Mouse (Mus musculus) hindbrain, embryonic 16.5 days (tissue): ENCODE data around the gene 3110082I17Rik. TPM values are rescaled to one million over a fixed set of nuclear protein-coding genes. Genes with fewer than 3 reads are reported as not detected.

Experiments
- ATAC-seq: fragments of 200-750 bp; cut with Nextera tagmentation; 2 replicates; pipeline ENCODE4 v1.8.0; 2017; ENCODE audit warnings: moderate TSS enrichment, moderate library complexity
- H3K27ac ChIP-seq: fragments of 300-500 bp; sonication (generic); 2 replicates; pipeline ENCODE4 v1.5.1; 2014; ENCODE audit warnings: low read depth, mild to moderate bottlenecking, control low read depth, low read length, moderate library complexity
- H3K27me3 ChIP-seq: fragments of 300-500 bp; sonication (generic); replicated peaks from 2 replicates; pipeline ENCODE4 v1.6.1; 2014; ENCODE audit warnings: low read length; ENCODE audit not compliant: control insufficient read depth, insufficient read depth
- H3K36me3 ChIP-seq: fragments of 300-500 bp; sonication (generic); 2 replicates; pipeline ENCODE4 v1.6.1; 2014; ENCODE audit warnings: mild to moderate bottlenecking, low read length, moderate library complexity, mixed read lengths; ENCODE audit not compliant: control insufficient read depth, insufficient read depth
- H3K4me1 ChIP-seq: fragments of 300-500 bp; sonication (generic); 2 replicates; pipeline ENCODE4 v1.6.1; 2014; ENCODE audit warnings: low read depth, low read length; ENCODE audit not compliant: control insufficient read depth, insufficient read depth
- H3K4me2 ChIP-seq: fragments of 300-500 bp; sonication (generic); 2 replicates; pipeline ENCODE4 v1.6.1; 2014; ENCODE audit warnings: mild to moderate bottlenecking, low read length, control low read depth, moderate library complexity
- H3K4me3 ChIP-seq: fragments of 300-500 bp; sonication (generic); 2 replicates; pipeline ENCODE4 v1.5.1; 2014; ENCODE audit warnings: mild to moderate bottlenecking, low read length, control low read depth, moderate library complexity
- H3K9ac ChIP-seq: fragments of 300-500 bp; sonication (generic); 2 replicates; pipeline ENCODE4 v1.6.1; 2014; ENCODE audit warnings: low read depth, mild to moderate bottlenecking, control low read depth, low read length, moderate library complexity
- H3K9me3 ChIP-seq: fragments of 300-500 bp; sonication (generic); 2 replicates; pipeline ENCODE4 v1.6.1; 2014; ENCODE audit warnings: mild to moderate bottlenecking, low read length, moderate library complexity; ENCODE audit not compliant: control insufficient read depth
- WGBS: fragments of 180-500 bp; shearing (Covaris S2); extraction: QIAGEN DNeasy Blood & Tissue Kit; methylation state at CpG from one replicate; pipeline ENCODE4 v1.1.7; 2014; 5-methylcytosine and 5-hydroxymethylcytosine counted together
- polyA plus RNA-seq: library from polyadenylated mRNA; unstranded; fragments of >200 nt; fragmentation: Nextera tagmentation; extraction: Ambion mirVana; gene quantifications from 2 replicates; pipeline ENCODE4 v1.2.1, GENCODE M21; 2015

3110082I17Rik gene
- polyA plus RNA-seq, 1 experiment from 2014 or later: 20.3 TPM

- ATAC-seq: no peak
- WGBS: 83% methylated on average over 18 of the region's 18 CpGs
- Histone ChIP-seq H3K9me3 (no peaks in the 10 kb centered on the region), H3K27me3 (no peaks in the 10 kb centered on the region), H3K4me3 (no peak overlapping the region), H3K4me1 (peaks cover 24% of the 10 kb centered on the region), H3K27ac (peak overlapping the region; percentile 42), H3K36me3 (no peaks in the 10 kb centered on the region), H3K9ac (0 out of 2 replicates have a peak overlapping the region, but pooled peaks have one; percentile 28), H3K4me2 (peak overlapping the region; percentile 25; the same call in 1 of the 2 replicates)
Measured at GRCm38 (mm10) chr5:139381586-139382513, 78.5 kb downstream of the 3110082I17Rik start.

- peak overlapping the region; percentile 57 for H3K27ac ChIP-seq
- no peaks in the 10 kb centered on the region for H3K36me3 ChIP-seq
- peak; percentile 84 for ATAC-seq
- no peaks in the 10 kb centered on the region for H3K9me3 ChIP-seq
- H3K4me1 ChIP-seq: peaks cover 24% of the 10 kb centered on the region
- H3K4me2 ChIP-seq: peak overlapping the region; percentile 85
- H3K27me3 ChIP-seq: no peaks in the 10 kb centered on the region
- WGBS: under 1% methylated on average over 53 of the region's 73 CpGs
- H3K4me3 ChIP-seq: peak overlapping the region; percentile 66
- H3K9ac ChIP-seq: peak overlapping the region; percentile 75
Measured at GRCm38 (mm10) chr5:139380385-139381248, 79.7 kb downstream of the 3110082I17Rik start.

GRCm38 (mm10) chr5:139379771-139380384 lies 80.4 kb downstream of the 3110082I17Rik start:
- Histone ChIP-seq H3K27ac (peak overlapping the region; percentile 4), H3K36me3 (no peaks in the 10 kb centered on the region), H3K27me3 (no peaks in the 10 kb centered on the region), H3K4me1 (peaks cover 24% of the 10 kb centered on the region), H3K4me2 (peak overlapping the region; percentile 85), H3K9me3 (no peaks in the 10 kb centered on the region), H3K9ac (peak overlapping the region; percentile 75; the same call in 1 of the 2 replicates), H3K4me3 (peak overlapping the region; percentile 66)
- ATAC-seq: peak; percentile 41
- 20% methylated on average over 8 of the region's 8 CpGs for WGBS

- 41% methylated on average over 21 of the region's 21 CpGs for WGBS
- Histone ChIP-seq H3K9me3 (no peaks in the 10 kb centered on the region), H3K4me1 (peaks cover 24% of the 10 kb centered on the region), H3K4me3 (no peak overlapping the region), H3K27me3 (no peaks in the 10 kb centered on the region), H3K36me3 (no peaks in the 10 kb centered on the region), H3K9ac (no peak overlapping the region), H3K27ac (peak overlapping the region; percentile 4), H3K4me2 (no peak overlapping the region)
- ATAC-seq: peak; percentile 51
Measured at GRCm38 (mm10) chr5:139378986-139379629, 81.2 kb downstream of the 3110082I17Rik start.

- Histone ChIP-seq H3K4me1 (peaks cover 23% of the 10 kb centered on the region), H3K36me3 (no peaks in the 10 kb centered on the region), H3K9me3 (no peaks in the 10 kb centered on the region), H3K27ac (no peak overlapping the region), H3K9ac (no peak overlapping the region), H3K27me3 (no peaks in the 10 kb centered on the region), H3K4me3 (no peak overlapping the region), H3K4me2 (no peak overlapping the region)
- 92% methylated on average over 7 of the region's 7 CpGs for WGBS
- ATAC-seq: no peak
Measured at GRCm38 (mm10) chr5:139378271-139378556, 82.1 kb downstream of the 3110082I17Rik start.

- no peak within 1 kb of the TSS for H3K9ac ChIP-seq
- 0 out of 2 replicates have a peak within 1 kb of the TSS, but pooled peaks have one; percentile 1 for H3K27ac ChIP-seq
- no peaks in the 10 kb centered on the region for H3K27me3 ChIP-seq
- no peaks in the 10 kb centered on the region for H3K9me3 ChIP-seq
- ATAC-seq: no peak
- no peaks in the 10 kb centered on the region for H3K36me3 ChIP-seq
- H3K4me2 ChIP-seq: no peak within 1 kb of the TSS
- no peak within 1 kb of the TSS for H3K4me3 ChIP-seq
- WGBS: 75% methylated on average over 18 of the region's 18 CpGs
- H3K4me1 ChIP-seq: peaks cover 21% of the 10 kb centered on the region
Measured at GRCm38 (mm10) chr5:139377468-139378270, 82.7 kb downstream of the 3110082I17Rik start, which contains the start of gene Gpr146. Gpr146 (plus strand) TSS chr5:139377697.

- ATAC-seq: no peak
- WGBS: 75% methylated on average over 2 of the region's 2 CpGs
- Histone ChIP-seq H3K4me1 (peaks cover 20% of the 10 kb centered on the region), H3K9me3 (no peaks in the 10 kb centered on the region), H3K27ac (no peak overlapping the region), H3K9ac (no peak overlapping the region), H3K4me3 (no peak overlapping the region), H3K4me2 (no peak overlapping the region), H3K27me3 (no peaks in the 10 kb centered on the region), H3K36me3 (no peaks in the 10 kb centered on the region)
Measured at GRCm38 (mm10) chr5:139374841-139375240, 85.5 kb downstream of the 3110082I17Rik start.

GRCm38 (mm10) chr5:139373889-139374444 lies 86.4 kb downstream of the 3110082I17Rik start:
- H3K4me2 ChIP-seq: no peak overlapping the region
- H3K36me3 ChIP-seq: no peaks in the 10 kb centered on the region
- no peak overlapping the region for H3K4me3 ChIP-seq
- no peaks in the 10 kb centered on the region for H3K9me3 ChIP-seq
- no peak overlapping the region for H3K9ac ChIP-seq
- ATAC-seq: no peak
- 80% methylated on average over 6 of the region's 6 CpGs for WGBS
- H3K27ac ChIP-seq: no peak overlapping the region
- no peaks in the 10 kb centered on the region for H3K27me3 ChIP-seq
- peaks cover 18% of the 10 kb centered on the region for H3K4me1 ChIP-seq
